Mouse (Mus musculus): ENCODE measurements around the gene 4931428F04Rik. TPM values are rescaled to one million over a fixed set of nuclear protein-coding genes. Genes with fewer than 3 reads are reported as not detected.
A peak's percentile ranks its signal among the peaks of the same experiment; 100 is the strongest.

4931428F04Rik gene
- polyA plus RNA-seq, 1 experiment = 6.0 TPM

GRCm38 (mm10) chr8:105306146-105306691, 16.6 kb upstream of the 4931428F04Rik start:
- TF ChIP-seq MYOG (IDR thresholded peaks at IDR 0.05; ENCODE audit: control insufficient read depth, extremely low read depth, insufficient read length) (no peak), FOSL1 (IDR thresholded peaks at IDR 0.05; ENCODE audit: insufficient read depth, low read length, poor library complexity, severe bottlenecking) (no peak), MAX (IDR thresholded peaks at IDR 0.05) (no peak), CEBPB (IDR thresholded peaks at IDR 0.05; ENCODE audit: low read depth) (no peak), CTCF (IDR thresholded peaks at IDR 0.05; ENCODE audit: control insufficient read depth, insufficient read depth, insufficient read length) (no peak), USF1 (IDR thresholded peaks at IDR 0.05; ENCODE audit: low read depth) (no peak), MYOD1 (IDR thresholded peaks at IDR 0.05; ENCODE audit: control insufficient read depth, insufficient read length, low read depth) (no peak)
- Histone ChIP-seq H3K27me3 (ENCODE audit: control insufficient read depth, insufficient read depth, insufficient read length) (no peaks in the 10 kb centered on the region), H3ac (ENCODE audit: control insufficient read depth, insufficient read length, low read depth) (no peak overlapping the region), H3K79me2 (ENCODE audit: control insufficient read depth, insufficient read depth) (peaks cover 16% of the 10 kb centered on the region), H3K36me3 (ENCODE audit: control insufficient read depth, insufficient read depth) (peaks cover 70% of the 10 kb centered on the region), H3K4me3 (ENCODE audit: insufficient read depth, poor library complexity, severe bottlenecking) (no peak overlapping the region), H3K79me3 (ENCODE audit: low read depth) (peaks cover 4% of the 10 kb centered on the region)

GRCm38 (mm10) chr8:105305211-105306145, 15.8 kb upstream of the 4931428F04Rik start, which contains the start of gene Elmo3:
Gene Elmo3, plus strand, starts transcription at chr8:105305601.
- Histone ChIP-seq H3K4me3 (ENCODE audit: insufficient read depth, poor library complexity, severe bottlenecking) (no peak within 1 kb of the TSS), H3K79me2 (ENCODE audit: control insufficient read depth, insufficient read depth) (peaks cover 24% of the 10 kb centered on the region), H3ac (ENCODE audit: control insufficient read depth, insufficient read length, low read depth) (no peak within 1 kb of the TSS), H3K79me3 (ENCODE audit: low read depth) (peaks cover 4% of the 10 kb centered on the region), H3K27me3 (ENCODE audit: control insufficient read depth, insufficient read depth, insufficient read length) (no peaks in the 10 kb centered on the region), H3K36me3 (ENCODE audit: control insufficient read depth, insufficient read depth) (peaks cover 71% of the 10 kb centered on the region)
- TF ChIP-seq MAX (IDR thresholded peaks at IDR 0.05) (no peak), CEBPB (IDR thresholded peaks at IDR 0.05; ENCODE audit: low read depth) (no peak), FOSL1 (IDR thresholded peaks at IDR 0.05; ENCODE audit: insufficient read depth, low read length, poor library complexity, severe bottlenecking) (no peak), MYOG (IDR thresholded peaks at IDR 0.05; ENCODE audit: control insufficient read depth, extremely low read depth, insufficient read length) (no peak), USF1 (IDR thresholded peaks at IDR 0.05; ENCODE audit: low read depth) (no peak), CTCF (IDR thresholded peaks at IDR 0.05; ENCODE audit: control insufficient read depth, insufficient read depth, insufficient read length) (no peak), MYOD1 (IDR thresholded peaks at IDR 0.05; ENCODE audit: control insufficient read depth, insufficient read length, low read depth) (no peak)

GRCm38 (mm10) chr8:105304325-105305210, 14.9 kb upstream of the 4931428F04Rik start:
- H3ac ChIP-seq (ENCODE audit: control insufficient read depth, insufficient read length, low read depth) = no peak overlapping the region
- no peak overlapping the region for H3K4me3 ChIP-seq (ENCODE audit: insufficient read depth, poor library complexity, severe bottlenecking)
- peaks cover 33% of the 10 kb centered on the region for H3K79me2 ChIP-seq (ENCODE audit: control insufficient read depth, insufficient read depth)
- H3K36me3 ChIP-seq (ENCODE audit: control insufficient read depth, insufficient read depth) = peaks cover 73% of the 10 kb centered on the region
- H3K27me3 ChIP-seq (ENCODE audit: control insufficient read depth, insufficient read depth, insufficient read length) = no peaks in the 10 kb centered on the region
- H3K79me3 ChIP-seq (ENCODE audit: low read depth) = peaks cover 9% of the 10 kb centered on the region
- TF ChIP-seq CTCF (IDR thresholded peaks at IDR 0.05; ENCODE audit: control insufficient read depth, insufficient read depth, insufficient read length) (no peak), MYOD1 (IDR thresholded peaks at IDR 0.05; ENCODE audit: control insufficient read depth, insufficient read length, low read depth) (peak; percentile 68)

GRCm38 (mm10) chr8:105303874-105304273, 14.2 kb upstream of the 4931428F04Rik start:
- peaks cover 40% of the 10 kb centered on the region for H3K79me2 ChIP-seq (ENCODE audit: control insufficient read depth, insufficient read depth)
- peaks cover 78% of the 10 kb centered on the region for H3K36me3 ChIP-seq (ENCODE audit: control insufficient read depth, insufficient read depth)
- TF ChIP-seq MYOG (IDR thresholded peaks at IDR 0.05; ENCODE audit: control insufficient read depth, extremely low read depth, insufficient read length) (no peak), MYOD1 (IDR thresholded peaks at IDR 0.05; ENCODE audit: control insufficient read depth, insufficient read length, low read depth) (no peak), FOSL1 (IDR thresholded peaks at IDR 0.05; ENCODE audit: insufficient read depth, low read length, poor library complexity, severe bottlenecking) (no peak), MAX (IDR thresholded peaks at IDR 0.05) (no peak), CTCF (IDR thresholded peaks at IDR 0.05; ENCODE audit: control insufficient read depth, insufficient read depth, insufficient read length) (no peak), CEBPB (IDR thresholded peaks at IDR 0.05; ENCODE audit: low read depth) (no peak), USF1 (IDR thresholded peaks at IDR 0.05; ENCODE audit: low read depth) (no peak)
- peaks cover 16% of the 10 kb centered on the region for H3K79me3 ChIP-seq (ENCODE audit: low read depth)
- H3K27me3 ChIP-seq (ENCODE audit: control insufficient read depth, insufficient read depth, insufficient read length) = no peaks in the 10 kb centered on the region
- no peak overlapping the region for H3K4me3 ChIP-seq (ENCODE audit: insufficient read depth, poor library complexity, severe bottlenecking)
- no peak overlapping the region for H3ac ChIP-seq (ENCODE audit: control insufficient read depth, insufficient read length, low read depth)

- peaks cover 44% of the 10 kb centered on the region for H3K79me2 ChIP-seq (ENCODE audit: control insufficient read depth, insufficient read depth)
- peaks cover 78% of the 10 kb centered on the region for H3K36me3 ChIP-seq (ENCODE audit: control insufficient read depth, insufficient read depth)
- no peak overlapping the region for H3ac ChIP-seq (ENCODE audit: control insufficient read depth, insufficient read length, low read depth)
- H3K79me3 ChIP-seq (ENCODE audit: low read depth) = peaks cover 21% of the 10 kb centered on the region
- H3K27me3 ChIP-seq (ENCODE audit: control insufficient read depth, insufficient read depth, insufficient read length) = no peaks in the 10 kb centered on the region
- no peak overlapping the region for H3K4me3 ChIP-seq (ENCODE audit: insufficient read depth, poor library complexity, severe bottlenecking)
- no peak for TF ChIP-seq MAX (IDR thresholded peaks at IDR 0.05)
- no peak for TF ChIP-seq CTCF (IDR thresholded peaks at IDR 0.05; ENCODE audit: control insufficient read depth, insufficient read depth, insufficient read length)
- no peak for TF ChIP-seq MYOG (IDR thresholded peaks at IDR 0.05; ENCODE audit: control insufficient read depth, extremely low read depth, insufficient read length)
- no peak for TF ChIP-seq USF1 (IDR thresholded peaks at IDR 0.05; ENCODE audit: low read depth)
- no peak for TF ChIP-seq CEBPB (IDR thresholded peaks at IDR 0.05; ENCODE audit: low read depth)
- no peak for TF ChIP-seq MYOD1 (IDR thresholded peaks at IDR 0.05; ENCODE audit: control insufficient read depth, insufficient read length, low read depth)
These were observed 13.7 kb upstream of the 4931428F04Rik start for GRCm38 (mm10) chr8:105303396-105303795.

Data from C2C12 (cell line).